Mouse (Mus musculus) thymus, postnatal 25 days (tissue): ENCODE measurements around the gene Wasf1.

Experiments
- DNase-seq: peaks from one replicate; pipeline ENCODE4 v3.0.0; 2022

Wasf1 gene

DNA sequence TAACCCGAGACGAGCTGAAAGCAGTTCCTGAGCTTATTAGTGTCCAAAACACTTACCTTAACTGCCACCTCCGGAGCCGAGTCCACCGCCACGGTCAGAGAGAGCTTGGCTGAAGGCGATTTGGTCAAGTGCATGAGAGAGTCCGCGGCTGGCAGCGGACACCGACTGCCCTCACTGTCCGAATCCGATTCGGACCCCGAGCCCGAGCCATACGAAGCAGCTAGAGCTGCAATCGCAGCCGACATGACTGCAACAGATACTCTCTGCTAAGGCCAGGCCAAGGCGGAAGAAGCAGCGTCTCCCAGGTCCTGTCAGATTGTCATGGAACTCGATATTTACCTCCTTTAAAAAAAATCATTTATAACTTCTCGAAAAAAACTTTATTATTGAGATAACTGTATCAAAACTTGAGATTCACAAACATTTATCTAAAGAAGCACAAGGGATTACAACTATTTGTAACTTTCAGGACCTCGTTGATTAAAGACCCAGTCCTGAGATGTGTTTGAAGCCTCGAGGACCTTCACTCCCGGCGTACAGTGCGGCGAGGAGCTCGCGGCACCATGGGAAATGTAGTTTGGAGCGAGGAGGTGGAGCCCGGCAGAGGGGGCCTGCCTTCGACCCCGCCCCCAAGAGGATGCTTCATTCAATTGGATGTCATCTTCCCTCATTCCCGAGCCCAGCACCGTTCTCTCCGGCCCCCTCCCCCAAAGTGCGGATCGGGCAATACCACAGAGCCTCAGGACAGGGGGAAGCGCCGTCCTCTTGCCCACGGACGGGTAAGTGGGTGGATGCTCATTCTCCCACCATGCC is at the start of gene Wasf1, which contains the start of gene Cdc40:
TSS of gene Wasf1 (plus strand) at position 645 of the 813 bp plus-strand sequence.
TSS of gene Cdc40 (minus strand) at position 481 of the 813 bp plus-strand sequence.
- DNase-seq: peak; percentile 91

DNA sequence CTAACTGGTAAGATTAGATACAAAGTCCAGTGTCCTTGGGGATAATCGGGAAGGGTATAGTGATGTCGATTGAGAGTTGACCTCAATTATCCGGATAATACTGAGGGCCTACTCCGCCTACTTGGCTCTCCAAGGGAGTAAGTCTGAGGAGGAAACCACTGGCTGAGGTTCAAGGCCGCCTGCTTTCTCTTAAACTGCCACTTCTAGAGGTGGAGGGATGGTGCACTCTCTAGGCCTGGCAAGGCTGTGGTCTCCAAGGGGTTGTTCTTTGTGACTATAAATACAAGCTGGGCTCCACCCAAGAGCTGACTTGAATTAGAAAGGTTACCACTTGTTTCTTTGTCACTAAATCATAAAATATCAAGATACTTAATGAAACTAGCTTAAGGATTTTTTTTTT is 43.2 kb upstream of the Wasf1 start:
- no peak for DNase-seq

- DNase-seq: no peak
Observed at GRCm38 (mm10) chr10:40843841-40844240, 39.4 kb upstream of the Wasf1 start.

DNA sequence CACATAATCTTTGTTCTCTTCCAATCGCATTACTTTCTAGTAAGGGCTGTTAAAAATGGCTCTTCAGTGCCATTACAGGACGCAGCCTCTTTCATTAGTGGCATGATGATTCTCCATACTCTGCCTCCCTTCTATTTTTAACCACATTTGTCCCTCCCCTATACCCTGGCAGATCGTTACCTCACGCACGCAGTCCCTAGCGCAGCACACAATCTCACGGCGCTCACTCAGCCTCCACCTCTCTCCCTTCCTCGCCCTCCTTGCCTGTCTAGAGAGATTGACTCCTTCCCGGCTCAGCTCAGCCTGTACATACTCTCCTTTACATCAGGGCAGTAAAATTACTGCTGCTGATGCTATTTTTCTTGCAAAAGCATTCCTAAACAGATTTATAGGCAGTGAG is 38.7 kb upstream of the Wasf1 start:
- DNase-seq: no peak

- no peak for DNase-seq
Observed at GRCm38 (mm10) chr10:40845626-40846025, 37.6 kb upstream of the Wasf1 start.

GRCm38 (mm10) chr10:40847176-40847874 is 36.0 kb upstream of the Wasf1 start:
- DNase-seq: no peak

GRCm38 (mm10) chr10:40850644-40851043 is 32.6 kb upstream of the Wasf1 start:
- no peak for DNase-seq

GRCm38 (mm10) chr10:40851138-40851537 is 32.1 kb upstream of the Wasf1 start:
- DNase-seq: no peak

DNA sequence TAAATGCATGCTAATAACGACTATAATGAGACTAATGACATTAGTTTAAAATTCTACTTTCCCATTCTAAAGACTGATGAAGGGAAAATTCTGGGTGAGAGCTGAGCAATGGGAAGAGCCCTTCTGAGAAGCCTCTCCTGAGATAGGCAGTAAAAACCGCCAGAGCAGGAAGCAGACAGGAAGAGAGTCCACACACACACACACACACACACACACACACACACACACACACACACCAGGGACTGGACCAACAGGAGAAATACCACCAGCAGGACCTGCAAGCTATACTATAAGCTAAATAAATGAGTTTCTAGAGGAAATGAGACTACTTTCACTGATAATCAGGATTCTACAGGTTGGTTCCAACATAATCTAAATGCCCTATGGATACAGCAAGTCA is 27.7 kb upstream of the Wasf1 start:
- DNase-seq: no peak

DNA sequence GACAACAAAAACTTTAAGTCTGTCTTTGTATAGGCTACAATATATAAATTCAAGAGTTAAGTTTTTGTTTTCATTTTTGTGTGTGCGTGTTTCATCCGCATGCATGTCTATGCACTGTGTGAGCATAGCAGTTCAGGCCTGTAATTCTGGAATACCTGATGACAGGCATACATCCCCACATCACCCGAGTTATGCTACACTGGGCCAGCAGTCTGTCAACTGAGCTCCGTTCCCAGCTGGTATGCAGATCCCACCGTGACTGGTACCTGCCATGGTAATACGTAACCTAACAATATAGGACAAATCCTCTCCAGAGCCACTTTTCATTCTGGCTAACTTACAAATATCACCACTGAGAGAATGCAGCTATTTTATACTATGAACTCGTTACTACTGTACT is 26.6 kb upstream of the Wasf1 start:
- no peak for DNase-seq

DNA sequence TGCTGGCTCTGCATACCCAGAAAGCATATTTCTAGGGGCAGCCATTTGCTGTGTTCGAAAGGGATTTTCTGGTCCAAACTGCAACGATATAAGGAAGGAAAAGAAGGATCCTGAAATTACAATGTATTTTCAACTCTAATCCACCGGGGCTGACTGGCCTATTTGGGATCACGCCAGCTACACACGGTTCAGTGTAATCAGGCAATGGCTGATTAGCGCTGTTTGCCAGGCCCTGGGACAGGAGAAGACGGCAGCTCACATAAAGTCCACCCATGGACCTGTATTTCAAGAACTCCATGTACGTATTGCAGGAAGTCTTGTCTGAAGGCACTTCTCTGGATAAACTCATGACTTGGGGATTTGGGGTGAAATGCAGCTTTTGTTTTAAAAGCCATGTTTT is 25.7 kb upstream of the Wasf1 start:
- no peak for DNase-seq

DNA sequence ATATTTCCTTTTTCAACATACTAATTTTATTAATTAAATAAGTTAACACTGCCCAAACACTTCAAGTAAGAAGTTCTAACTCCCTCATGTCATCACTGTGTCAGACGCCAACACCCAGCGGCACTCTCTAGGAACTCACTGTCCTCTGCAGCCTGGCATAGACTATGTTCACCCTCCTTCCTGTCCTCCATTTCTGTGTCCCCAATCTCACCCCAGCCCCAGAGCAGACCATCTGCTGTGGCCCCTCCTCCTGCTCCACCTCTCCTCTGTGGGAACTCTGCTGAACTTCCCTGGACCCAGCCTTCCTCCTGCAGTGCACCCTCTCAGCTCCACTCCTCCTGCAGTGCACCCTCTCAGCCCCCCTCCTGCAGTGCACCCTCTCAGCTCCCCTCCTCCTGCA is 15.2 kb upstream of the Wasf1 start:
- DNase-seq: no peak

DNA sequence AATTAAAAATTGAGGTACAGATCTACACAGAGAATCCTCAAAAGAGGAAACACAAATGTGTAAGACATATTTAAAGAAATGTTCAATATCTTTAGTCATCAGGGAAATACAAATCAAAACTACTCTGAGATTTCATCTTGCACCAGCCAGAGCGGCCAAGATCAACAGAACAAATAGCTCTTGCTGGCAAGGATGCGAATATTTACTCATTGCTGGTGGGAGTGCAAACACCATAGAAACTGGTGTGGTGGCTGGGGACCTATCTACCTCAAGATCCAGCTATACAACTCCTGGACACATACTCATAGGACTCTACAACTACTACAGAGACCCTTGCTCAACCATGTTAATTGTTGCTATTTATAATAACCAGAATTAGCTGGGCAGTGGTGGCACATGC is 12.0 kb upstream of the Wasf1 start:
- DNase-seq: no peak

GRCm38 (mm10) chr10:40872052-40872451 is 11.2 kb upstream of the Wasf1 start:
- DNase-seq: no peak

DNA sequence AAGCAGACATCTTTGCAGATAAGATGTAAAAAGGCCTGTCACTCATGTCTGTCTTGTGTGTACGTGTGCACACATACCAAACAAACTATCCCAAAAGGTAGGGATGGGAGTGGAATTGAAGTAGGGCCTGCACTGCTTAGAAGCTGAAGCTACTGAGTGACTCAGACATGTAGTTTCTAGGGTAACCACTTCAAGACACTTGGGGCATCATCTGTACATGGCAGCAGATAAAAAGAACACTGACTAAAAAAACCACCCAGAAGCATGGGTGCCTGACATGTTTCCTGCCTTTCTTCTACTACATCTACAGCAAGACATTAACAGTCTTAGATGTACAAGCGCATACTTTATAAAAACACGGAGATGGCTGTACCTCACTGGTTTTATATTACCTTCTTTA is 5.0 kb upstream of the Wasf1 start:
- DNase-seq: no peak

GRCm38 (mm10) chr10:40879969-40880368 is 3.3 kb upstream of the Wasf1 start:
- DNase-seq: no peak

DNA sequence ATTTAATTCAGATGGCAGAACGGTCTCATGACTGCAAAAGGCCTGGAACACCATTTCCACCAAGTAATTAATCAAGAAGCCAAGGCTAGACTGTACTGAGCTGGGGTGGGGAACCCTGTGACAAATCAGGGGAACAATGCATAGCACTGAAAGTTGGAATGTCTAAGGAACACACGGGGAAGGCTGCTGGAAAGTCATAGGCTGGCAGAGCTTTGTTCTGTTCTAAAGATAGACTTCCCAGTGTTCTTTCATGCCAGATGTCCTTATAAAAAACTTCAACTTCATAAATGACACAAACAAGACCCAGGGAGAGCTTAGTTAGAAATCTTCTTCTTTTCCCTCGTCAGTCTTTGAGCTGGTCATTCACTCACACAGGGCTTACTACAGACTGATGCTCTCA is 2.0 kb upstream of the Wasf1 start:
- no peak for DNase-seq

DNA sequence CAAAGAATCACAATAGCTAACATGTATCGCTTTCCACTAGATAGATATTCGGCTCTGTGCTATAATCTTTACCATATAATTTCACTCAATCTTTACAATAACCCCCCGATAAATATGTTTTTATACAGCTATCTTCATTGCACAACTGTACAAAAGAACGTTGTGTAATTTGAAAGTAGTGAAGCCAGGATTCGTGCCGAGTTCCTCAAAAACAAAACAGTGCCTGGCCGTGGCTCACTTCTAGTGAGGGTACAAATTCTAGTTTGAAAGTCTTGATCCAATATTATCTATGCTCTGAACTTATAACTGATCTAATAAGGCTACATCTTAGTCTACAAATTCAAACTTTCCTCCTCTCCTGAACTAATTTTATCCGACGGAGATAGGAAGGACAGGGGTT is 942 bp upstream of the Wasf1 start:
- no peak for DNase-seq

DNA sequence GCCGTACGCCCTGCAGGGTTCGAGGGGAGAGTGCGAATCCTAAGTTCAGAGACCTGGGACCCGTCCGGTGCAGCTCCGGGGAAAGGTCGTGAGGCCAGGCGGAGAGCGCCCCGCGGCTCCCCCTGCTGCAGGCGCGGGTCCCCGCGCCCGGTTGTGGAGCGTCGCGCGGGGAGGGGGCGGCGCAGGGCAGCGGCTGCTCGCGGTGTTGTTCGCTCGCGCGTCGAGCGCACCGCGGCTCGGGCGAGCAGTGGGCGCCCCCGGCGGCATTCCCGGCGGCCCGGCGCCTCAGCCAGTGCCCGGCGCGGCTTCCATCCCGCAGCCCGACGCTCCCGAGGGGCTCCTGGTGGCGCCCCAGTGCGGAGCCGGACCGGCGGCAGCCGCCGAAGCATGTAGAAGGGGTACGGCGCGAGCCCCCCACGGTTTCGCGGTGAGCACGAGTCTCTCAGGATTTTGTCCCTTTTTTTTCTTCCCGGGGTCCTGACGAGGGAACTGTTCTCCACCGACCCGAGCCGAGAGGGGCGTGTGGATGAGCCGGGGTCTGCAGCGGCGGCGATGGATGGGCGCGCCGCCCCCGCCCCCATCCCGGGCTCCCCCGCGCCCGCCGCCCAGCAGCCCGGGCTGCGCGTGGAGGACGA is 486 bp downstream of the Wasf1 start:
- no peak for DNase-seq

GRCm38 (mm10) chr10:40884279-40884806 is 1.1 kb downstream of the Wasf1 start:
- DNase-seq: peak; percentile 28

DNA sequence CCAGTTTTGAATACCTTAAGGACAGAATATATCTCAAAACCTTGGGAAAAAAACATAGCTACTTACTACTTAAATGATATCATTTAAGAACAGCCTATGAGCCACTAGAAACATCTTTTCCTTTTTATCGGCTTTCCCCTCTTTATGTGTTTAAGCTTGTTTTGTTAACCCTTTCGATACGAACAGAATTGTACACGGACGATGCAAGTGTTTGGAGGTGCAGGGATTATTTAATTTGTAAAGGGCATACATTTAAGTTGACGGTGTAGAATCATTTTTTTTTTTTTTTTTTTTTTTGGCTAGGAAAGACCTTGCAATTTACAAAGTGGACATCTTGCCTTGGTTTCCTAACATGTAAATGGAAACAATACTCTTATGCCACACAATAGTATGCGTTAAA is 2.2 kb downstream of the Wasf1 start:
- no peak for DNase-seq

- DNase-seq: no peak
Observed at GRCm38 (mm10) chr10:40887316-40887715, 4.0 kb downstream of the Wasf1 start.

- DNase-seq: no peak
Observed at GRCm38 (mm10) chr10:40889146-40889545, 5.9 kb downstream of the Wasf1 start.

DNA sequence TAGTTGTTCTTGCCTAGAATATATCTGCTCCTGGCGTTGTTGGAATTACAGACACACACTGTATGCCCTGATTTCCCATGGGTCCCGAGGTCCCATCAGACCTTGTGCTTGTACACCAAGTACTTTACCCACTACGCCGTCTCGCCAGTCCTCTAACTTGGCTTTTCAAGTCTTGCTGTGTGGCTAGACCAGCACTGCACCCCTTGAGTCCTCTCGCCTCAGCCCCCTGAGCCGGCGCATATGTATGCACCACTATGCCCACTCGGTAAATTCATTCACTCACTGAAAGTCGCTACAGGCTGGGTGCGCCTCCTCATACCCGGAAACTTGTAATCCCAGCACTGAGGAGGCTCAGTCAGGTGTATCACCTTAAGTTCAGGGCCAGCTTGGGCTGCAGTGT is 12.5 kb downstream of the Wasf1 start:
- DNase-seq: no peak
